Mouse (Mus musculus) adrenal gland, postnatal 4 days (tissue): ENCODE results near the gene Olfr807. TPM values are rescaled to one million over a fixed set of nuclear protein-coding genes. Genes with fewer than 3 reads are reported as not detected.

ENCODE experiments used
- DNase-seq, 2 experiments: peaks; one replicate each; pipeline ENCODE4 v3.0.0; 2021 to 2022; ENCODE audit warnings: low spot score in 2 of 2, mixed read lengths in 2 of 2
- long read RNA-seq, 2 experiments: library from polyadenylated mRNA; stranded (forward); transcript quantifications; one replicate each; pipeline ENCODE4 v2.0.0; 2021
- microRNA-seq: library from miRNA; unstranded; fragments of <30 nt; microRNA quantifications from one replicate; pipeline ENCODE4 v1.2.0, GENCODE M21; 2021
- total RNA-seq, 2 experiments: library from RNA; stranded (reverse); gene quantifications; 2 replicates each; pipeline ENCODE4 v1.2.3; 2021

Olfr807 gene
- not detected for total RNA-seq
- long read RNA-seq, experiment 1 = 0 reads
- long read RNA-seq, experiment 2 = 0 reads

GRCm38 (mm10) chr10:129757693-129758092 lies at the start of gene Olfr807:
Gene Olfr807, minus strand, starts transcription at chr10:129757793.
- DNase-seq = no peak

GRCm38 (mm10) chr10:129804296-129804695 lies 46.7 kb upstream of the Olfr807 start, which contains the start of gene Olfr811:
Gene Olfr811, minus strand, starts transcription at chr10:129804396.
- DNase-seq = no peak

- DNase-seq = no peak
Measured at GRCm38 (mm10) chr10:129794817-129795216, 37.2 kb upstream of the Olfr807 start, which contains the start of gene Olfr810. Gene Olfr810, minus strand, starts transcription at chr10:129794917.

GRCm38 (mm10) chr10:129778123-129778522 lies 20.5 kb upstream of the Olfr807 start:
- no peak for DNase-seq

- no peak for DNase-seq
Measured at GRCm38 (mm10) chr10:129774338-129774737, 16.7 kb upstream of the Olfr807 start, which contains the start of gene Olfr809. Gene Olfr809, plus strand, starts transcription at chr10:129774638.

- DNase-seq = no peak
Measured at GRCm38 (mm10) chr10:129765182-129765581, 7.6 kb upstream of the Olfr807 start, which contains the start of gene Olfr808. Gene Olfr808, plus strand, starts transcription at chr10:129765482.

GRCm38 (mm10) chr10:129741821-129742220 lies 15.8 kb downstream of the Olfr807 start, which contains the start of gene Olfr806:
Gene Olfr806, minus strand, starts transcription at chr10:129741921.
- DNase-seq = no peak

GRCm38 (mm10) chr10:129729275-129729674 lies 28.3 kb downstream of the Olfr807 start, which contains the start of gene Olfr805:
Gene Olfr805, minus strand, starts transcription at chr10:129729375.
- no peak for DNase-seq

Small RNA genes lying within 50 kb of the gene (microRNA-seq; reads per million reads assigned to microRNA genes)
- gene Gm24485 = not detected

Other genes with a start within 250 kb of the Olfr807 start
- not detected for gene Olfr791, start 236.0 kb downstream of the Olfr807 start, total RNA-seq
- gene Olfr792, start 218.6 kb downstream of the Olfr807 start, total RNA-seq = not detected
- gene Olfr794, start 190.1 kb downstream of the Olfr807 start, total RNA-seq = not detected
- not detected for gene Olfr796, start 145.2 kb downstream of the Olfr807 start, total RNA-seq
- not detected for gene Olfr798, start 129.9 kb downstream of the Olfr807 start, total RNA-seq
- gene Olfr799, start 120.3 kb downstream of the Olfr807 start, total RNA-seq = not detected
- gene Olfr800, start 100.1 kb downstream of the Olfr807 start, total RNA-seq = not detected
- gene Olfr801, start 83.9 kb downstream of the Olfr807 start, total RNA-seq = not detected
- gene Olfr802, start 69.6 kb downstream of the Olfr807 start, total RNA-seq = not detected
- not detected for gene Olfr803, start 63.5 kb downstream of the Olfr807 start, total RNA-seq
- gene Olfr804, start 54.6 kb downstream of the Olfr807 start, total RNA-seq = not detected
- gene Olfr805, start 28.4 kb downstream of the Olfr807 start, total RNA-seq = not detected
- not detected for gene Olfr806, start 15.9 kb downstream of the Olfr807 start, total RNA-seq
- gene Olfr808, start 7.7 kb upstream of the Olfr807 start, total RNA-seq = not detected
- not detected for gene Olfr809, start 16.8 kb upstream of the Olfr807 start, total RNA-seq
- not detected for gene Olfr810, start 37.1 kb upstream of the Olfr807 start, total RNA-seq
- not detected for gene Olfr811, start 46.6 kb upstream of the Olfr807 start, total RNA-seq
- gene Olfr812, start 88.3 kb upstream of the Olfr807 start, total RNA-seq = not detected
- not detected for gene Olfr813, start 97.6 kb upstream of the Olfr807 start, total RNA-seq
- gene Olfr814, start 122.1 kb upstream of the Olfr807 start, total RNA-seq = not detected
- not detected for gene Olfr815, start 148.1 kb upstream of the Olfr807 start, total RNA-seq
- not detected for gene Olfr816, start 157.8 kb upstream of the Olfr807 start, total RNA-seq
- not detected for gene Olfr818, start 191.3 kb upstream of the Olfr807 start, total RNA-seq
- gene Olfr819, start 209.5 kb upstream of the Olfr807 start, total RNA-seq = not detected
- not detected for gene Olfr247, start 218.3 kb upstream of the Olfr807 start, total RNA-seq
- gene Gm10310, start 227.3 kb upstream of the Olfr807 start, total RNA-seq = not detected